Mouse (Mus musculus) cerebellum, adult 2 months (tissue): Measurements from ENCODE around the gene Klhl6. TPM values are rescaled to one million over a fixed set of nuclear protein-coding genes. Genes with fewer than 3 reads are reported as not detected.

Source experiments
- DNase-seq, 2 experiments: peaks; one replicate each; pipeline ENCODE4 v3.0.0; 2021
- H3K27ac ChIP-seq: fragments of 200-500 bp; 2 replicates; pipeline ENCODE4 v1.5.1; 2012; ENCODE audit warnings: low read length, control low read depth, inconsistent platforms; ENCODE audit not compliant: insufficient read depth
- H3K27me3 ChIP-seq: fragments of 200-500 bp; 2 replicates; pipeline ENCODE4 v1.6.1; 2012; ENCODE audit warnings: inconsistent platforms, mild to moderate bottlenecking, low read length, moderate library complexity; ENCODE audit not compliant: control insufficient read depth, insufficient read depth
- H3K4me1 ChIP-seq: fragments of 200-500 bp; 2 replicates; pipeline ENCODE4 v1.6.1; 2011; ENCODE audit warnings: low read length; ENCODE audit not compliant: control insufficient read depth, insufficient read depth
- H3K4me3 ChIP-seq: fragments of 200-500 bp; replicated peaks from 2 replicates; pipeline ENCODE3; 2011; ENCODE audit warnings: mild to moderate bottlenecking, low read depth, low read length, control low read depth; ENCODE audit not compliant: insufficient read depth
- CTCF ChIP-seq: fragments of 200-500 bp; IDR thresholded peaks from 2 replicates; pipeline ENCODE4 v1.5.1; 2011; ENCODE audit warnings: low read depth, mild to moderate bottlenecking, control low read depth, low read length, moderate library complexity, borderline replicate concordance; ENCODE audit not compliant: insufficient read depth
- POLR2A ChIP-seq: fragments of 200-500 bp; IDR thresholded peaks from 2 replicates; pipeline ENCODE4 v1.6.1; 2011; ENCODE audit warnings: low read length, control low read depth, borderline replicate concordance; ENCODE audit not compliant: insufficient read depth
- WGBS: fragments of 180-500 bp; shearing (Covaris S2); methylation state at CpG from one replicate; pipeline ENCODE4 v1.1.7; 2018; 5-methylcytosine and 5-hydroxymethylcytosine counted together
- polyA plus RNA-seq: library from polyadenylated mRNA; depleted of rRNA; stranded (reverse); fragments of >200 nt; gene quantifications from 2 replicates; pipeline ENCODE4 v1.2.3, GENCODE M21; 2012

The Klhl6 gene
- polyA plus RNA-seq, 1 experiment = 1.6 TPM

GRCm38 (mm10) chr16:19995818-19996217 lies 13.0 kb upstream of the Klhl6 start:
- TF ChIP-seq POLR2A (no peak), CTCF (no peak)
- DNase-seq = no peak
- H3K4me1 ChIP-seq = no peaks in the 10 kb centered on the region
- no peak overlapping the region for H3K4me3 ChIP-seq
- no peaks in the 10 kb centered on the region for H3K27me3 ChIP-seq
- no peak overlapping the region for H3K27ac ChIP-seq

- H3K4me3 ChIP-seq = no peak overlapping the region
- no peaks in the 10 kb centered on the region for H3K4me1 ChIP-seq
- 89% methylated on average over 3 of the region's 3 CpGs for WGBS
- no peak overlapping the region for H3K27ac ChIP-seq
- no peaks in the 10 kb centered on the region for H3K27me3 ChIP-seq
- TF ChIP-seq POLR2A = no peak
- TF ChIP-seq CTCF = no peak
- no peak for DNase-seq
Measured at GRCm38 (mm10) chr16:19993278-19993677, 10.4 kb upstream of the Klhl6 start.

GRCm38 (mm10) chr16:19990536-19990935 lies 7.7 kb upstream of the Klhl6 start:
- no peak for DNase-seq
- no peaks in the 10 kb centered on the region for H3K27me3 ChIP-seq
- H3K4me1 ChIP-seq = no peaks in the 10 kb centered on the region
- TF ChIP-seq POLR2A = no peak
- TF ChIP-seq CTCF = no peak
- H3K27ac ChIP-seq = no peak overlapping the region
- H3K4me3 ChIP-seq = no peak overlapping the region

- Histone ChIP-seq H3K27ac (no peak overlapping the region), H3K27me3 (no peaks in the 10 kb centered on the region), H3K4me3 (no peak overlapping the region), H3K4me1 (no peaks in the 10 kb centered on the region)
- TF ChIP-seq POLR2A (no peak), CTCF (no peak)
- 92% methylated on average over 2 of the region's 2 CpGs for WGBS
- no peak for DNase-seq
Measured at GRCm38 (mm10) chr16:19987589-19987988, 4.8 kb upstream of the Klhl6 start.

GRCm38 (mm10) chr16:19984884-19985643 lies 2.2 kb upstream of the Klhl6 start:
- Histone ChIP-seq H3K27ac (no peak overlapping the region), H3K27me3 (no peaks in the 10 kb centered on the region), H3K4me3 (no peak overlapping the region), H3K4me1 (no peaks in the 10 kb centered on the region)
- TF ChIP-seq POLR2A = no peak
- no peak for TF ChIP-seq CTCF
- WGBS = 84% methylated on average over 2 of the region's 2 CpGs
- DNase-seq = no peak

- no peaks in the 10 kb centered on the region for H3K4me1 ChIP-seq
- DNase-seq = no peak
- no peak overlapping the region for H3K27ac ChIP-seq
- H3K4me3 ChIP-seq = no peak overlapping the region
- H3K27me3 ChIP-seq = no peaks in the 10 kb centered on the region
- WGBS = 81% methylated on average over 4 of the region's 4 CpGs
- TF ChIP-seq POLR2A (no peak), CTCF (no peak)
Measured at GRCm38 (mm10) chr16:19983559-19983958, 722 bp upstream of the Klhl6 start.

- 90% methylated on average over 2 of the region's 2 CpGs for WGBS
- DNase-seq = no peak
Measured at GRCm38 (mm10) chr16:19981684-19982083, 1.2 kb downstream of the Klhl6 start.

GRCm38 (mm10) chr16:19981006-19981405 lies 1.8 kb downstream of the Klhl6 start:
- Histone ChIP-seq H3K4me3 (no peak overlapping the region), H3K27me3 (no peaks in the 10 kb centered on the region), H3K4me1 (no peaks in the 10 kb centered on the region), H3K27ac (no peak overlapping the region)
- 92% methylated on average over 3 of the region's 3 CpGs for WGBS
- TF ChIP-seq CTCF (no peak), POLR2A (no peak)
- DNase-seq = no peak

More at GRCm38 (mm10) chr16:19981684-19982083, 1.2 kb downstream of the Klhl6 start:
- Histone ChIP-seq H3K27ac (no peak overlapping the region), H3K27me3 (no peaks in the 10 kb centered on the region), H3K4me1 (no peaks in the 10 kb centered on the region), H3K4me3 (no peak overlapping the region)
- TF ChIP-seq POLR2A (no peak), CTCF (no peak)

- no peak for DNase-seq
- no peaks in the 10 kb centered on the region for H3K4me1 ChIP-seq
- no peak overlapping the region for H3K4me3 ChIP-seq
- no peak overlapping the region for H3K27ac ChIP-seq
- no peak for TF ChIP-seq POLR2A
- no peak for TF ChIP-seq CTCF
- WGBS = 89% methylated on average over 2 of the region's 2 CpGs
- H3K27me3 ChIP-seq = no peaks in the 10 kb centered on the region
Measured at GRCm38 (mm10) chr16:19979755-19980154, 3.1 kb downstream of the Klhl6 start.
